Mouse (Mus musculus): Measurements from ENCODE around the gene Dctn1.

DNA sequence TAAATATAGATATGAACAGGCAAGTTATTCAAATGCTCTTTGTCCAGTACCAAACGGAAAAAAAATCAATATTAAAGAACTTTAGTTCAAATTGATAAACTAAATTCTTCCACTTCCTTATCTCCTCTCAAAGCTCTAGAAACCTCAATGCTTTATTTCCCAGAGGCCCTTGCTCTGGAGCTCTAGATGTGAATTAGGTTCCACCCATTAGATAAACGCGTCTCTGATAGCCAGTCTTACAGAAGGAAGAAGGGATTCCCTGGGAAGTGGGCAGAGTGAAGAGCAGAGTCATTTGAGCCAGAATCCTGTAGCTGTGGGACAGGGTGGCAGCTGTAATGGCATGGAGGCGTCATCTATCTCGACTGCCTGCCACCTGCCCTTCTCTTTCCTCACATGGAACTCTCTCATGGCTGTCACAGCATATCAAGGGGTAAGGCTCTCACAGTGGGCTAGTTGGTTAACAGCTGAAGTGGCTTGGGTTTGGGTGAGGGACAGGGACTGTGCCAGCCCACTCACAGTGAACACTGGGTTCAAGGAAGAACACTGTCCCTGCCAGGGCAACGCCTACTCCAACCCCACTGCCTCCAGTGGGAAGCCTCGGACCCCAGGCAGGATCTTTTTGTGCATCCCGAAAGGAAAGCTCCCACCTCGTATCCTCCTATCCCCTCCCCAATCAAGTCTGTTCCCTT is 41.8 kb downstream of the Dctn1 start:
- TF ChIP-seq EP300 (IDR thresholded peaks at IDR 0.05; ENCODE audit: low read depth) (no peak), CTCF (IDR thresholded peaks at IDR 0.05; ENCODE audit: low read depth) (no peak)

All from liver, embryonic 14.5 days (tissue).